Mouse (Mus musculus): Measurements from ENCODE around the gene S100pbp. TPM values are rescaled to one million over a fixed set of nuclear protein-coding genes. Genes with fewer than 3 reads are reported as not detected.
A peak's percentile ranks its signal among the peaks of the same experiment; 100 is the strongest.

Gene S100pbp
- total and polyA plus RNA-seq, 3 experiments: 6.4 to 21.4 (median 21.1) TPM

DNA sequence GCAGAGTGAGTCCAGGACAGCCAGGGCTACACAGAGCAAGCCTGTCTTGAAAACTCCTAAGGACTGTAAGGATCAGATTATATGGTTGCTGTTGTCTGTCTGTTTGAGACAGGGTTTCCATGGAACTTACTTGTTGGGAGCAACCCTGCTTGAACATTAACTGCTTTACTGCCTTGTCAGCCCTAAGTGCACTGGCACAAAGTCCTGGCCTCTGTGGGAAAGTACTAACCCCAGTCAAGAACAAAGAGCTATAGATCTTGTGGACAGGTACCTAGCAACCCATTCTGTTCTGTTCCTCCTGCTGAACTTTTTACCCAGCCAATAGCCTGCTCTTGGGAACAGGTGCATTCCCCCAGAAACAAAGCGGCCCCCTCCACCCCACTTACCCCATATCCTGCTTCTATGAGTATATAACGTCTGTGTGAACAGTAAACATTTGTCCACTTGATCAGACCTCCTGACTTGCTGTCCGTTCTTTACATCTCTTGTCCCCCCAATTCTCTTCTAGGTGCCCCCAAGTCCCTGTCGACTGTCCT is 38.2 kb downstream of the S100pbp start:
- no peak for DNase-seq

DNA sequence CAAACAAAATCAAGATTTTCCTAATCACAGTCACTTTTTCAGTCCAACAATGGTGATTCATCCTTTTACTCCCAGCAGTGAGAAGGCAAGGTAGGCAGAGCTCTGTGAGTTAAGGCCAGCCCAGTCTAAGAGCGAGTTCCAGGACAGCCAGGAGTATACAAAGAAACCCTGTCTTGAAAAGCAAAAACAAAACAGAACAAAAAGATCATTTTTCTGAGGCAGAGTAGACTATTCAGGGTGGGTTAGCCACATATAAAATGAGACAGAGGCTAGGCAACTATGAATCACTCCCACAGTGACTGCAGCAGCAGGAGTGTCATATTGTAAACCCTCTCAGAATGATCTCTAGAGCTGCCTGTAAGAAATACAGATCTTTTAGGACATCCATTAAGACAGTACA is 40.2 kb downstream of the S100pbp start:
- DNase-seq: no peak

DNA sequence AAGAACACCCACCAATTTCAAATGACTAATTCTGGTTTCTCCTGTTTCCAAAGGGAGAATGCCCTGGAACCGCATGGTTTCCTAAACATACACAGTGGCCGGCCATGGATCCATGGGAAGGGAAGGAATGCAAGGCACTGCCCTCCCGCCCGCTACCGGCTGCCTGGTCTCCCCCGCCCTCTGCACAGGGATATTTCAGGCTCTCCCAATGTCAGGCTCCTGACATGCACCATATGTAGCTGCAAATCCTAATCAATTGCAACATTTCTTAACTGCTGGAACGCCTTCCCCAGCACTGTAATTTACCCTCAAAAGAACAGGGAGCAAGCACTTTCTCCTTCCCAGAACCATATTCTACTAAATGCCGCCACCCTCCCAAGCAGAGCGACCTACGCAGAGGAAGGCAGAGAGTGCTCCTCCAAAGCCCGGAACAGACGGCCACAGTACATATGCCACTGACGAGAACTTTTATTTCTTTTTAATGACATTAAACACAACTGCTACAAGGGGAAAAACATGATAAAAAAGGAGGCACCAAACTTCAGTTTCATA is 41.9 kb downstream of the S100pbp start:
- DNase-seq: no peak

DNA sequence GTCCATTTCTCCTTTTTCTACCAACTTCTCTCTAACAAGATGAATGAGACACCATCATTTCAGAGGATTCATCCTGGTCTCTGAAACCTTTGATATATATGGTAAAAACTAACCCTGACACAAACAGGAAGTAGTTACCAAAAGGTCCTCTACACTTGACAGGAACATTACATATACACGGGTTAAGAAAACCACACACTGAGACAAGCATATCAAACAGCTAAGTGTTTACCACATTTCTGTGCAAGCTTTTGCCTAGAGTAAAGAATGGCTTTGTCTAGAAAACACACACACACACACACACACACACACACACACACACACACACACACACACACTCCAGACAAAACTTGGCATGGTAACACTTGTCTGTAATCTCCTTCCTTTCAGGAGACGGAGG is 43.1 kb downstream of the S100pbp start:
- no peak for DNase-seq

DNA sequence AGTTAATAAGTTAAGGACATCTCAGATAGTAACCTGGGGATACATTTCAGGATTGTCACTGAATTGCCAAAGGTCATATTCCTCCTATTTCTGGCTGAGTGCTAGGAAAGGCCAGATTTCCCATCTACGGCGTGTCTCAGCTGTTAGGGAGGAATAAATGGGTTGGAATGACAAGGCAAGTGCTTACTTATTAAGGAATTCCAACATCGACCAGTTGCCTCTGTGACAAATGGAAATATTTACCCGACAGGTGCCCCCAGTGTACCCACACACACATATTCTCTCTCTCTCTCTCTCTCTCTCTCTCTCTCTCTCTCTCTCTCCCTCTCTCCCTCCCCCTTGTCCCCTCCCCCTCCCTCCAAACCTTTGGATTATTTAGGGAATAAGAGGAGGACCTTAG is 43.6 kb downstream of the S100pbp start:
- no peak for DNase-seq

DNA sequence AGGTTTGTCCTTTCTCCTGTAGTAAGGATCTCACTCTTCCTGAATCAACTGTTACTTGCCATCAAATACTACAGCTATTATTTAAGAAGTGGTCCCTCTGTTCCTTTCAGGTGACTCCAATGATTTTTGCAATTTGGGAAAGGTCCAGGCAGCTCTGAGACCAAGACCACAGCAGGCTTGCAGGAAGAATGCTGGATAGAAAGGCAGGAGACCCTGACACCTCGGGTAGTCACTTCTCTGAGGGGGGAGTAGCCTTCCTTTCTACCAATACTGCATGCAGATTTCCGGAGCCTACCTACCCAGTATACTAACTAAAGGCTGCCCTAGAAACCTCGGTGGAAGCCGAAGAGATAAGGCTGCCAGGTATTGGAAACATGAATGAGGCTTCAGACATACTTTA is 44.1 kb downstream of the S100pbp start:
- DNase-seq: no peak

DNA sequence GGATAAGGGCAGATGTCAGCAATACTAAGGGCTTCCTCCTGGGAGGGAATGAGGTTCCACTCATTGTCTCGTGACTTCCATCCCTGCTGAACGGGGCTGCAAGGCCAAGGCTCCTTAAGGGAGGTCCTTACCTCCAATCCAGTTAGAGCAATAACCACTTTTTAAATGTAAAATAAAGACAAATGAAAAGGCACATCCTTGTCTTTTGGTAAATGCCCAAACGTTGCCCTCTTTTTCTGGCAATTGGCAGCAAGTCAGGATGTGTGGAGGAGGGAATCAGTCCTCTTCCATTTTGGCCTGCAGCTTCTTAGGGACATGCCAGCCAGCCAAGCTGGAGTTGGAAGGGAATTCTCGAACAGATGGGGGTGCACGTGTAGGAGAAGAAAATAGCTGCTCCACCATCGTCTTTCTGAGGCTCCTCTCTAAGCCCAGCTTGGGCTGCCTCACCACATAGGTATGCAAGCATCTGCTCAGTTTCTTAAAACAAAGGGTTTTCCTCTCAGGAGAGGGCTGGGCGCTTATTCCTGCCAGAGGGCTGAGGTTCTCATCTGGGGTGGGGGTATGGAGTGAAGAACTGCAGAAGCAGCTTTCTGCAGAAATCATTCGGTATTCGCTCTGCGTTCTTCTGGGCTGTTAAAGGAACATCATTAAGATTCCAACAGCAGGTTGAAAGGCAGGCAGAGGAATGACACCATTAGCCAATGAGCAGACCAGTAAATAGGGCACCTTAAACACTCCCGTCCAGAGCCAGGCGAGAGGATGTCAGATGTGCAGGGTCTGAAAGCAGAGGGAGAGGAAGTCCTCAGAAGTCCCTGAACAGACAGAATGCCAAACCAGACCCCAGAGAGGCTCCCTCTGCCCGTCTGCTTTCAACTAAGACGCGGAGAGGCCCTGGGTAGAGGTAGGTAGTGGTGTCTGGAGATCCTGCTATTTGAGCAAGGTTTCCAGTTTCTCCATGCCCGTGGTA is 44.8 kb downstream of the S100pbp start:
- no peak for DNase-seq

DNA sequence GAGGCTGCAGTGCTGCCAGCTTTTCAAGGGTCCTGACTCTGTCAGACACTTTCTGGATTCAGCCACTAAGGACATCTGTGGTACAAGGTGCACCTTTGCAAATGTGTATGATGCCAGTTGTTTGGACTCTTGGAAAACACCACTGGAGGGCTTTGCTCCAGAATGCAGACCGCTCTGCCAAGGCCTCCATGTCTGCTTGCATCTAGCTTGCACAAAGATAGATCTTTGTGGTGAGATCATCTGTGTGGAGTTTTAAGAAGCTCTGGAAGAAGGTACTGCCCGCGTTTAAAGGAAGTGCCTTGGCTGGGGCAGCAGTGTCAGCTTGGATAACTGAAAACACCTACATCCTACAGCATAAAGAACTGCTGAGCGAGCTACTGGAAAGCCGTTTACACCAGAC is 46.0 kb downstream of the S100pbp start:
- DNase-seq: no peak

DNA sequence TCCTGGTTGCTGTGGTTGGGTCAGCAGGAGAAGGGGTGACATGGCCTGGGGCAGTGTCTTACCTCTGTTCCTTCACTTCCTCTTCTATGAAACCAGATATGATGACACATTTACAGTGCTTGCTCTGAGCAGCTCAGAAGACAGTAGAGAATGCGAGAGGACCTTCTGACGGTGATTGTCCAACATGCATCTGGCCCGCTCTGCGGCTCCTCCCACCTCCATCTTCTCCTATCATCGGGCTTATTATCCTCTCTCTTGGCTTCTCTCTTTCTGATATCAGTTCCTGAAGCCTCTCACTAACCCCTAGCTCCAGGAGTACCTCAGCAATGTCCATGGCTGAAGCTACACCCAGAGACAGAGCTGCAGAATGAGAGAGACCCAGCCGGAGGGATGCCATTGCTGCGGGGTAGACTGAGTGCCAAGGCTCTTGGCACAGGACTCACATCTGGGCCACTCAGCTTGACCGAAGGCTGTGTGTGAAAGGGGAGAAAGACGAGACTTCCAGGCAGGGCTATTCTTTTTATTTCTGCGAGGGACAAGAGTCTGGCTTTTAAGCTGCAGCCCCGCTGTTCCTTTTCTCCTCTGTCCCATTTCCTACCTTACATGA is 47.0 kb downstream of the S100pbp start:
- no peak for DNase-seq

DNA sequence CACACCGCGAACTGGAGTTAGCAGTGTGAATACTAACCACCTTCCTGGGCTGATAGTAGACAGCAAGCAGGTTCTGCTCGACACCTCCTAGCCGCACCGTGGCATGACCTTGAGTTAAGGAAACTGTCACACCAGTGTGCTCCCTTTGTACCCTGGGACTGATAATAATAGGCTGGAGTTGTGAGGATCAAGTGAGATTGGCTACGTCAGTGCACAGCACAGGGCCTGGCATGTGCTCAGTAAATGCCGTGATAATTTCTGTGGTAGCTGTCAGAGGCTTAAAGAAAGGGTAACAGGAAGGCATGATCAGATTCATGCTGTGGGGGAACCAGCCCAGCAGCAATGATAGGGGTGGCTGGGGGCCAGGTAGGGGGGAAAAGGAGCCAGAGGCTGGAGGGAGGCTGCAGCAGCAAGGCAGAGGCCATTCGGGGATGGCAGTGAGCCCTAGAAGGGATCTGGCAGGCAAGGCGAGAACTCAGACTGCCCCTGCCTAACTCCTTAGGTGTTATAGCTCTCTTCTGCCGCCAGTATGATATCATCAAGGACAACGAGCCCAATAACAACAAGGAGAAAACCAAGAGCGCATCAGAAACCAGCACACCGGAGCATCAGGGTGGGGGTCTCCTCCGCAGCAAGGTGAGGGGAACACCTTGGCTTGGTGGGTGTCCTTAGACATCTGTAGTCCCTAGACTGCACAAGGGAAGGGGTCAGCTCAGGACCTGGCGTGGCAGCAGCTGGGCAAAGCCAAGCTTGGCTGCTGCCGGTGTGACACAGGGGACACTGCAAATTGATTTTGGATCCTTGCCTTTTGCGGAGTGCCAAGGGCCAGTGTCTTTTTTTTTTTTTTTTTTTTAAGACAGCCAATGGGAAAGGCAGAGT is 47.7 kb downstream of the S100pbp start:
- DNase-seq: peak; percentile 31

DNA sequence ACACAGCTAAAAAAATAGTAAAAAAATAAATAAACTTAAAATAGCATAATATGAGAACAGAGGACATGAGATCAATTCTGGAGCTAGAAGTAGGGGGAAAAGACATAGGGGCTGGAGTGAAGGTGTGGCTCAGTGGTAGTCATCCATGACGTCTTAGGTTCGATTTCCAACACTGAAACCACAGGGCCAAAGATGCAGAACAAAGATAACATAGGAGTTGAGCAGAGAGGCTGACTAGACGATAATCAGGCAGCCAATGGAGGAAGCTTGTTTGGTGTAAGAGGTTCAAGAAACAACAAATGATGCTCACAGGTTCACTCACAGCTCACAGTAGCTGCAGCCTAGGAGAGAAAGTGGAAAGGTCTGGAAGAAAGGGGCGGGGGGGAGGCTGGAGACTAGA is 48.7 kb downstream of the S100pbp start:
- no peak for DNase-seq

DNA sequence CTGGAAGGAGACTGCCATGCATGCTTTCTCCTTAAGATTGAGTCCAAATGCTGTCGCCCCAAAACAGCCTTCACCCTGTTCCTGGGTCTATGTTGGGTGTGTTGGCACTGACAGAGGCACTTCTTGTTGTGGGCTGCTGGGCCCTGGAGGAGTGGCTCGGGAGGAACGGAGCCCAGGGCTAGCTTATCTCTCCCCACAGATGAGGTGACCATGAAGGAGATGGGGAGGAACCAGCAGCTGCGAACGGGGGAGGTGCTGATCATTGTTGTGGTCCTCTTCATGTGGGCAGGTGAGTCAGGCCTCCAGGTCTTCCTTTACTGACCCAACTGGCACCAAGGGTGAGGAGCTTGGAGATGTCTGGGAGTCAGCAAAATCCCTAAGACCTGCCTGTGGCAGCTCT is 49.9 kb downstream of the S100pbp start:
- no peak for DNase-seq

DNA sequence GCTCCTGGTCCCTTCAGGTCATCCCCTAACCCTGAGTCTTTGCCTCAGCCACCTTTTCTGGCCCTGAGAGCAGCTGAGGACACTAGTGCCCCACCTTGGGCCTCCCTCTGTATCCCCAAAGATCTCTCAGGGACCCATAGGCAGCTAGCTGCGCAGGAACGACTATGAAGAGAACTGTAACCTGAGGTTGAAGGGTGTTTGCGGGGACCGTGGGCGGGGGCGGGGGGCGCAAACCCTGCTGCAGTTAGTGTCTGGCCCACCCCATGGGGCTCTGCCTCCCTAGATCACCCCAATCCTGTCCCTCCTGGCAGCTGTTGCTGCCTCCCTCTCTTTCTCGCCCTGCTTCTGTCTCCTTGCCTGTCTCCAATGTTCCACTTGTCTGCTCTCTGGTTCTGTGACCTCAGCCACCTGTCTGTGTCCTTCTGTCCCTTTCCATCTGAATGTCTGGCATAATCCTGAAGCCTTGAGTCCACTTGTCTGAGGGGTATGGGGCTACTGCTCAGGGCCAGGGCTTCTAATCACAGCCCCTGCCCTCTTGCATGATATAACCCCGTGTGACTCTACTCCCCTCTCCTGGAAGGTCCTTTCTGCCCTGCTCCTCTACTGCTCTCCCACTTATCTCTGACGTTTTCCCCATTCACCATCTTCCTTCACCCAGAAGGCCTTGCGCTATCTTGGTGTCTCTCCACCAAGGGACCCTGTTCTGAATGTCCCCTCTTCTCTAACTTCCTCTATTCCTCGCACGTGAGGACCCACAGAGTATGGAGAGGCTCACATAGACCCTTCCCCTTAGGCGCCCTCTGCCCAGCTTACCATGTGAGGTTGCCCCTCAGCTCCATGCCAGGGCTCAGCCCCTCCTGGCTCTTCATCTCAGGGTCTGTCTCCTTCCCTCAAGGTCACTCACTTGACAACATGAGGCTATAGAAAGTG is 51.9 kb downstream of the S100pbp start:
- DNase-seq: no peak

DNA sequence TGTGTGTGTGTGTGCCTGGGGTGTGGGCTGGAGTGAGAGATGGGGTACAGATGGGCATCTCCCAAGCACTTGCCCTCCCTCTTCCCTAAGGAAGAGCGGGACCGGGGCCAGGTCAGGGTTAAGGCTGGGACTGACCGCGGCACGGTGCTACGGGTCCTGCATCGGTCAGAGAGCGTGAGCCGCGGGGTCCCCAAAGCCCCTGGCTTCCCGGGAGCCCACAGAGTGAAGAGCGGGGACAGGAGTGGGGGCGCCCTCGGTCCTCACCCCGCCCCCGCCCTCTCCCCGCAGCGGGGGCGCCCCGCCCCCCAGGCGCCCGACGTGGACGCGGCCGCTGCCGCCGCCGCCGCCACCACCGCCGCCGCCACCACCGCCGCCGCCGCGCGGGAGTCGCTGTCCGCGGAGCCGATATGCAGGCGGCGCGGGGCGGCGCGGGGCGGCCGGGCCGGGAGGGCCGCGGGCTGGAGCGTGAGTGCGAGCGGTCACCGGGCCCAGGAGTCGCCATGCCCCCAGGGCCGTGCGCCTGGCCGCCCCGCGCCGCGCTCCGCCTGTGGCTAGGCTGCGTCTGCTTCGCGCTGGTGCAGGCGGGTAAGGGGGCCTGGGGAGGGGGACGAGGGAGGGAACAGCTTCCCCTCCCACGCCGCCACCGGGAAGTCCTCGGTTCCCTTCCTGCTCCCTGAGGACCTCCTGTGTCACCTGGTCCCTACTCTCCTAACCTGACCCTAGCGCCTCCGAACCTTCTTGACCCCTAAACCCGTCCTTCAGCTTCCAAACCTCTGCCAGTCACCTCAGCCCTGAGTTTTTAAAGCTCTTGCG is 52.7 kb downstream of the S100pbp start, which contains the start of gene Fndc5:
Gene Fndc5, plus strand, starts transcription at position 421 of the 813 bp plus-strand sequence.
- peak; percentile 41 for DNase-seq

DNA sequence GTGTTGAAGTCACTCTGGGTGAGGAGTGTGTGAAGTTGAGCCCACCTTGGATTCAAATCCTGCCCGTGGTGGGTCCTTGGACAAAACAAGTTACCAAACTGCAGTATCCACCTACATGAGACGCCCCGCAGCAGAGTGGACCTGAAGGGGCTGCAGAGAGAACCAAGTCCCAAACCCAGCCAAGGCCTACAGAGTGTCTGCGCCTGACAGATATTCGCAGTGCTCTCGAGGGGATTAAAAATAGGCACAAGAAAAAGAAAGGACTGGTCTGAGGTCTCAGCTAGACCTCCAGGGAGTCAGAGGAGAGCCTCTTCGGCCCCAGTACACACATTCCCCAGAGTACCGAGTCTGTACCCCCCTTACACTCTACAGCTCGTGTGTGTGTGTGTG is 53.3 kb downstream of the S100pbp start:
- DNase-seq: no peak

DNA sequence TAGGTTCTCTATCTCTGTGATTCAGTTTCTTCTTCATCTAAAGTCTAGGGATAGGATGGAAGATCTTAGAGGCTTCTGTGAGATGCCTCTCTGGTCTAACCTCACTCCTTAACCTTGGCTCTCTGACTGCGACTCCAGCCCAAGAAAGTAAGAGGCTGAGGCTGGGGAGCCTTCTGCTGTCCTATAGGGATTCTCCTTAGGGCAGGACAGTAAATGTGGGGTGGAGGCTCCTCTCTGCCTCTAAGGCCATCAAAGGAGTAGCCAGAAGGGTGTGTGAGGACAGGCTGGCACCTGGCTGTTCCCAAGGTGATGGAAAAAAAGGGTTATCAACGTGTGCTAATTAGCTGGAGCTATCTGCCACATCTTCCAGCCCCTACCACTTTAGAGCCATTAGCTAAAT is 53.9 kb downstream of the S100pbp start:
- DNase-seq: no peak

DNA sequence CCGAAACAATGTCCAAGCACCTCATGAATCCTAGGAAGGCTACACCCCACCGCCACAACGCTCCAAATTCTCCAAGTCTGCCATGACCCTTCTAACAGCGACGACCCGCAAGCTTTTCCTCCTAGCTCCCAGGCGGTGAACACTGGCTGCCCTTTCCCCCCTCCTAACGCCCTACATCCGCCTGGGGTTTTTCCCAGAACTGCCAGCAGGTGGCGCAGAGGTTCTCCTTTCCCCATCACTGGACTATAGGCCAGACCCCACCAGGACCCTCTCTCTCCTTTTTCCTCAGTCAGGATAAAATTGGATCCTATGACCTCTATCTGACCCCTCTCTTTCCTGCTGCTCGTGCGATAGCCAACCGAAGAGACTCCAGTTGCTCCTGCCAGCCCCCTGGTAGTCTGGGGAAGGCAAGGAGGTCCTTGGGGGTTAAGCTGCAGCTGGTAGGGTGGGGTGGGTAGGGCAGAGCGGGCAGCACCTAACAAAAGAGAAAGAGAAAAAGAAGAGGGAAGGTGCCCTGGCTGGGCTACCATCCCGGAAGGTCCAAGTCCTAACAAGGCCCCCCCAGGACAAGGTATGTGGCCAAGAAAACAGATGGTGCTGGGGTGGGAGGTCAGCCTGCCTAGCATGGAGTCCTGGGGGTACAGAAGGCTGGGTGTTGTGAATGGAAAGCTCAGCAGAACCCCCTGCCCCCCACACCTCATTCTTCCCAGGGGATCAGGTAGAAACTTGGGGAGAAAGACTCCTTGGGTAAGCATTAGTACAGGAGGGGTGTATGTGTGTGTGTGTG is 54.5 kb downstream of the S100pbp start:
- peak; percentile 72 for DNase-seq

DNA sequence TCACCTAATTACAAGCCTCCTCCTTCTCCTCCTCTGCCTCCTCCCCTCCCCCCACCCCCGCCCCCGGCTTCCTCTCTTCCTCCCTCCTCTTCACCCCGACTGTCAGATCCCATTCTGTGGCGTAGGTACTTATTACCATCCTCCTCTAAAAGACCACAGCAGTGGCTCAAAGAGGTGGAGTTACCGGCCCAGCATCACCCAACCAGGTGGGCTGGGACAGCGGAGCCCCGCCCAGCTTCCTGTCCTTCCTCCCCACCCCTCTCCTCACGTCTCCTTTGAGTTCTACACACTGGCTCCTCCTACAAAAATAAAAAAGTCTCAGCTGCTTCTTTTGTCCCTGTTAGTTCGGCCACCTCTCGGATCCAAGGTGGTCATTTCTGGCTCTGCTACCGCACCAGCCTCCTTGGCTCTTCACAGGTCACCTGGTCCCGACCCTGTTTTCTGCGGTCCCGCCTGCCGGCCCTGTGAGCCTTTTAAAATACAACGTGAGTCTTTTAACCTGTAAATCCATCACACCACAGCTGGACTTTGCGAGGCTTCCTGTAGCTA is 58.7 kb downstream of the S100pbp start:
- DNase-seq: no peak

DNA sequence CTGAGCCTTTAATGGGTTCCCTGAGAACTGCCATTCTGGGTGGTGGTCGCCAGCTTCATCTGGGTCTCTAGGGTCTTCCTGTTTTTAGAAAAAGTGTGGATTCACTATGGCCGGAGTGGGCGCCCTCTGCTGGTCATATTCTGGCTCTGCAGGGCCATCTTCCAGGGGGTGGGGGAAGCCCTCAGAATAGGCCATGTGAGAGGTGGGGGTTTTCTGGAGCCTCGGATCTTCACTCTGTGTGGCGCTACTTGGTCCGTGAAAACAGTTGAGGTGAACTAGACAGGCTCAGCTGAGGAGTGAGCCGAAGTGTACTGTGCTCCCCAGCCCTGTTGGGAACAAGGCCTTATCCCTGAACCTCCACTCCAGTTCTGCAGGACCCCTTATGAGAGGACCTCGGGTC is 59.4 kb downstream of the S100pbp start:
- peak; percentile 26 for DNase-seq
